Mouse (Mus musculus): ENCODE measurements around the gene Magt1. TPM values are rescaled to one million over a fixed set of nuclear protein-coding genes. Genes with fewer than 3 reads are reported as not detected.

Gene Magt1
- polyA plus RNA-seq, 1 experiment from 2014 or later = 23.4 TPM

Other genes starting within 250 kb of the Magt1 start
- gene Fgf16, start 247.6 kb downstream of the Magt1 start, polyA plus RNA-seq (2014; fragmentation: Nextera tagmentation; extraction: Ambion mirVana) = not detected in 2 replicates
- gene Atrx, start 82.5 kb downstream of the Magt1 start, polyA plus RNA-seq (2014; fragmentation: Nextera tagmentation; extraction: Ambion mirVana) = 235 and 271 TPM in 2 replicates
- gene Cox7b, start 3.8 kb upstream of the Magt1 start, polyA plus RNA-seq (2014; fragmentation: Nextera tagmentation; extraction: Ambion mirVana) = 348 and 453 TPM in 2 replicates
- 8.3 and 21.2 TPM in 2 replicates for gene Atp7a, start 15.4 kb upstream of the Magt1 start, polyA plus RNA-seq (2014; fragmentation: Nextera tagmentation; extraction: Ambion mirVana)
- gene Tlr13, start 131.3 kb upstream of the Magt1 start, polyA plus RNA-seq (2014; fragmentation: Nextera tagmentation; extraction: Ambion mirVana) = 0.13 and 0.41 TPM in 2 replicates
- gene Pgk1, start 175.2 kb upstream of the Magt1 start, polyA plus RNA-seq (2014; fragmentation: Nextera tagmentation; extraction: Ambion mirVana) = 243 and 266 TPM in 2 replicates
- 15.0 and 18.2 TPM in 2 replicates for gene Taf9b, start 209.3 kb upstream of the Magt1 start, polyA plus RNA-seq (2014; fragmentation: Nextera tagmentation; extraction: Ambion mirVana)
- gene Fnd3c2, start 243.5 kb upstream of the Magt1 start, polyA plus RNA-seq (2014; fragmentation: Nextera tagmentation; extraction: Ambion mirVana) = not detected in 2 replicates

Data from midbrain, embryonic 14.5 days (tissue).